Mouse (Mus musculus): ENCODE measurements around the gene Ep400.

DNA sequence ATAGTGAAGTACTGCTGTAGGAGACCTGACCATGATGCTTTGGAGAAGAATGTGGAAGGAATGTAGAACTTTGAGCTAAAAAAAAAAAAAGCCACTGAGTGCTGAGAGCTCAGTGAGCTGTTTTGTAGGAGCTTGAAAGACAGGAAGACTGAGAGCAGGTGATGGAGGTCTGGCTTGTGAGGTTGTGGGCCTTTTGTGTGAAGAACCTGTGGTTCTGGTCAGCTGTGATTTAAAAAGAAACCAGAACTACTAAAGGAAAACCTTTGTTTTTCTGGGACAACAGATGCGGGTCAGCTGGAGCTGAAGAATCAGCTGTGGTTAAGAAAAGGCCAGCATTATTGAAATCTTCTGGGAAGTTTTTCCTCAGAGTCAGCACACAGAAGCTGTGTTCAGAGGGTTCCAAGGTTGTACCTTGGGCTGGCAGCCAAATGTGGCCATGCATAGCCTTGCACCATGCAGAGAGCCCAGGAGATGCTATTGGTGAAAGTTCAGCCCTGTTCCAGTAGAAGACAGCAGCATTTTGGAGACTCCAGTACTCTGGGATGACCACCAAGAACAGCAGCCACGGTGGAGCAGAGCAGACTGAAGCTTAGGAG, 140.9 kb downstream of the Ep400 start:
- TF ChIP-seq CTCF (conservative IDR thresholded peaks at IDR 0.05; ENCODE audit: low read length) (no peak), POU5F1 (IDR thresholded peaks at IDR 0.05; ENCODE audit: borderline replicate concordance, low read length) (no peak)

Data from E14TG2a.4 (cell line).